Mouse (Mus musculus) CH12.LX (cell line): ENCODE data around the gene Htr6. TPM values are rescaled to one million over a fixed set of nuclear protein-coding genes. Genes with fewer than 3 reads are reported as not detected.
A peak's percentile ranks its signal among the peaks of the same experiment; 100 is the strongest.

Source experiments
- DNase-seq: peaks from one replicate; pipeline ENCODE4 v3.0.0-alpha.2; 2013; ENCODE audit errors: extremely low read depth
- H3K27ac ChIP-seq: 2 replicates; pipeline ENCODE4 v1.5.1; 2012; ENCODE audit warnings: low read depth, mild to moderate bottlenecking, control low read depth, moderate library complexity; ENCODE audit not compliant: insufficient read depth
- H3K27me3 ChIP-seq: replicated peaks from 2 replicates; pipeline ENCODE3; 2012; ENCODE audit warnings: inconsistent platforms
- H3K36me3 ChIP-seq, 2 experiments: replicated peaks in 1 of 2; 2 replicates each; pipeline versions ENCODE3 to v1.6.1; 2012; ENCODE audit warnings: inconsistent platforms in 1 of 2, low read length in 1 of 2, mild to moderate bottlenecking in 1 of 2, mixed read lengths in 1 of 2, moderate library complexity in 1 of 2; ENCODE audit not compliant: control insufficient read depth in 1 of 2, insufficient read depth in 1 of 2
- H3K4me1 ChIP-seq, 2 experiments: 2 replicates each; pipeline ENCODE4 v1.6.1; 2012; ENCODE audit warnings: inconsistent platforms in 1 of 2, moderate library complexity in 1 of 2; ENCODE audit not compliant: insufficient read depth in 2 of 2, control insufficient read depth in 1 of 2
- H3K4me2 ChIP-seq: 2 replicates; pipeline ENCODE4 v1.6.1; 2012; ENCODE audit warnings: low read depth, mild to moderate bottlenecking, control low read depth; ENCODE audit not compliant: poor library complexity, insufficient read depth, severe bottlenecking
- H3K4me3 ChIP-seq, 3 experiments: fragments of 150-350 bp in 1 of 3; sonication (generic) in 1 of 3; replicated peaks in 1 of 3; 2 replicates each; pipeline versions ENCODE3 to v1.5.1; 2011 to 2012; ENCODE audit warnings: low read depth in 2 of 3, low read length in 2 of 3, mild to moderate bottlenecking in 2 of 3, moderate library complexity in 2 of 3, control low read depth in 1 of 3, improper control_type of control experiment in 1 of 3, inconsistent platforms in 1 of 3, mixed read lengths in 1 of 3; ENCODE audit not compliant: poor library complexity in 1 of 3
- H3K79me2 ChIP-seq: replicated peaks from 2 replicates; pipeline ENCODE4 v1.6.1; 2012; ENCODE audit warnings: mild to moderate bottlenecking, moderate library complexity; ENCODE audit not compliant: control insufficient read depth, poor library complexity, insufficient read depth, severe bottlenecking; ENCODE audit errors: extremely low read depth
- H3K9ac ChIP-seq: 2 replicates; pipeline ENCODE4 v1.6.1; 2012; ENCODE audit warnings: low read depth, mild to moderate bottlenecking, control low read depth, moderate library complexity; ENCODE audit not compliant: insufficient read depth
- H3K9me3 ChIP-seq: replicated peaks from 2 replicates; pipeline ENCODE3; 2012; ENCODE audit warnings: low read length, inconsistent platforms, mixed read lengths
- CHD1 ChIP-seq: IDR thresholded peaks from 2 replicates; pipeline ENCODE4 v1.6.1; 2012; ENCODE audit warnings: low read depth, low read length, improper control_type of control experiment, inconsistent platforms
- CHD2 ChIP-seq: IDR thresholded peaks from 2 replicates; pipeline ENCODE4 v1.6.1; 2011; ENCODE audit warnings: low read length, improper control_type of control experiment
- CTCF ChIP-seq, 2 experiments: IDR thresholded peaks in 1 of 2; conservative IDR thresholded peaks in 1 of 2; 2 replicates each; pipeline ENCODE4 v1.5.1; 2011 to 2012; ENCODE audit warnings: low read depth in 2 of 2, low read length in 2 of 2, improper control_type of control experiment in 1 of 2, inconsistent platforms in 1 of 2, mild to moderate bottlenecking in 1 of 2, moderate library complexity in 1 of 2
- E2F4 ChIP-seq: IDR thresholded peaks from 2 replicates; pipeline ENCODE4 v1.6.1; 2011; ENCODE audit warnings: low read depth, low read length, improper control_type of control experiment; ENCODE audit not compliant: insufficient replicate concordance
- EP300 ChIP-seq: IDR thresholded peaks from 2 replicates; pipeline ENCODE4 v1.6.1; 2011; ENCODE audit warnings: low read length, improper control_type of control experiment
- IRF4 ChIP-seq: IDR thresholded peaks from 2 replicates; pipeline ENCODE4 v1.6.1; 2014; ENCODE audit warnings: low read depth, mild to moderate bottlenecking, inconsistent platforms, low read length, improper control_type of control experiment
- KAT2A ChIP-seq: IDR thresholded peaks from 2 replicates; pipeline ENCODE4 v1.6.1; 2012; ENCODE audit warnings: low read length, improper control_type of control experiment, inconsistent platforms; ENCODE audit not compliant: insufficient replicate concordance
- MAFK ChIP-seq: IDR thresholded peaks from 2 replicates; pipeline ENCODE4 v1.6.1; 2011; ENCODE audit warnings: low read length, improper control_type of control experiment; ENCODE audit not compliant: insufficient replicate concordance
- MAX ChIP-seq: IDR thresholded peaks from 2 replicates; pipeline ENCODE4 v1.6.1; 2011; ENCODE audit warnings: low read length, improper control_type of control experiment
- MAZ ChIP-seq: IDR thresholded peaks from 2 replicates; pipeline ENCODE4 v1.6.1; 2012; ENCODE audit warnings: low read depth, mild to moderate bottlenecking, inconsistent platforms, low read length, improper control_type of control experiment, moderate library complexity
- MEF2A ChIP-seq: IDR thresholded peaks from 2 replicates; pipeline ENCODE4 v1.6.1; 2014; ENCODE audit warnings: low read depth, mild to moderate bottlenecking, inconsistent platforms, low read length, improper control_type of control experiment, borderline replicate concordance
- MYC ChIP-seq: IDR thresholded peaks from 2 replicates; pipeline ENCODE4 v1.6.1; 2011; ENCODE audit warnings: low read depth, mild to moderate bottlenecking, improper control_type of control experiment, low read length
- NELFE ChIP-seq: IDR thresholded peaks from 2 replicates; pipeline ENCODE4 v1.6.1; 2011; ENCODE audit warnings: low read depth, low read length, improper control_type of control experiment
- NRF1 ChIP-seq: IDR thresholded peaks from 2 replicates; pipeline ENCODE4 v1.6.1; 2014; ENCODE audit warnings: low read depth, mild to moderate bottlenecking, inconsistent platforms, low read length, improper control_type of control experiment, moderate library complexity
- POLR2A ChIP-seq: IDR thresholded peaks from 2 replicates; pipeline ENCODE4 v1.6.1; 2011; ENCODE audit warnings: low read depth, mild to moderate bottlenecking, improper control_type of control experiment, low read length
- RCOR1 ChIP-seq: conservative IDR thresholded peaks from 2 replicates; pipeline ENCODE4 v1.6.1; 2012; ENCODE audit warnings: low read depth, mild to moderate bottlenecking, inconsistent platforms, low read length, improper control_type of control experiment
- TBP ChIP-seq: conservative IDR thresholded peaks from 2 replicates; pipeline ENCODE4 v1.6.1; 2011; ENCODE audit warnings: low read depth, low read length, improper control_type of control experiment
- TCF12 ChIP-seq: IDR thresholded peaks from 2 replicates; pipeline ENCODE4 v1.6.1; 2014; ENCODE audit warnings: low read depth, mild to moderate bottlenecking, inconsistent platforms, low read length, improper control_type of control experiment
- ZKSCAN1 ChIP-seq: IDR thresholded peaks from 2 replicates; pipeline ENCODE4 v1.6.1; 2012; ENCODE audit warnings: low read depth, inconsistent platforms, low read length, improper control_type of control experiment, borderline replicate concordance
- dilution Hi-C: fragments of 300-500 bp; cut with MboI; formaldehyde crosslinking; loops from 2 replicates; pipeline ENCODE4 v1.14.3; 2020; ENCODE audit warnings: low sequenced_read_pairs; ENCODE audit not compliant: extremely low pct_unique_long_range_greater_than_20kb, extremely low pct_ligation_motif_present
- in situ Hi-C: fragments of 300-500 bp; cut with MboI; formaldehyde crosslinking; loops from 3 replicates; pipeline ENCODE4 v1.14.3; 2019; ENCODE audit warnings: low sequenced_read_pairs, low pct_ligation_motif_present, low pct_unique_long_range_greater_than_20kb, mixed read lengths
- polyA plus RNA-seq: library from polyadenylated mRNA; unstranded; fragments of >175 nt; gene quantifications from 2 replicates; pipeline ENCODE4 v1.2.1, GENCODE M21; 2012; ENCODE audit warnings: low read depth; ENCODE audit not compliant: insufficient read length
- total RNA-seq, 2 experiments: library from RNA; depleted of rRNA; stranded (reverse); fragments of 300-350 nt in 1 of 2; fragments of >200 nt in 1 of 2; gene quantifications; 2 replicates each; pipeline ENCODE4 v1.2.3; 2012 to 2014

Gene Htr6
- total and polyA plus RNA-seq, 3 experiments: not detected

DNA sequence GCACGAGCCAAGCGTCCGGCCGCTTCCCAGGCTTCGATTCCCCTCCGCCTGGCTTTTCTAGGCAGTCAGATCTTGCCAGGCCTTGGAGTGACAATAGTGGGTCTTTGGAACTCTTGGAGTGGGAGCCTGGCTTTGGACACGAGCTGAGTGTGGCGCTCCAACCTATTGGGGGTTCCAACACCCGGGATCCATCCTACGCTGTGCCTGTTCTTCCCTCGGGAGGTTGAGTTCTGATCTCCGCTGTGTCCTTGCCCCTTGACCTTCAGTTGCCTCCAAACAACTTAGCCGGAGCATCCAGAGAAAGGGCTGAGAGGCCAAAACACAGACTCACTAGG is 17.8 kb upstream of the Htr6 start:
- Histone ChIP-seq H3K4me3 (no peak overlapping the region), H3K9me3 (peaks cover 15% of the 10 kb centered on the region), H3K36me3 (no peaks in the 10 kb centered on the region), H3K79me2 (no peaks in the 10 kb centered on the region), H3K4me1 (peaks cover 0 to 5% of the 10 kb centered on the region in 2 experiments; a peak in 1 of 4 replicates), H3K27me3 (no peaks in the 10 kb centered on the region), H3K27ac (no peak overlapping the region), H3K4me2 (no peak overlapping the region), H3K9ac (no peak overlapping the region)
- no peak for DNase-seq
- in situ Hi-C loops (no loop called here), dilution Hi-C loops (no loop called here)
- TF ChIP-seq MAX: no peak
- no peak for TF ChIP-seq POLR2A
- no peak for TF ChIP-seq MEF2A
- no peak for TF ChIP-seq IRF4
- no peak for TF ChIP-seq MAFK
- no peak for TF ChIP-seq ZKSCAN1
- TF ChIP-seq CTCF (conservative IDR thresholded peaks at IDR 0.05 in 1 of 2, IDR thresholded peaks at IDR 0.05 in 1 of 2; ENCODE audit: low read depth in 2 of 2, low read length in 2 of 2): no peak
- TF ChIP-seq RCOR1: no peak
- no peak for TF ChIP-seq TBP
- TF ChIP-seq MAZ: no peak
- no peak for TF ChIP-seq E2F4
- no peak for TF ChIP-seq CHD1
- no peak for TF ChIP-seq NRF1

- dilution Hi-C loops: no loop called here
- Histone ChIP-seq H3K4me1 (peaks cover 0 to 7% of the 10 kb centered on the region in 2 experiments; a peak in 2 of 4 replicates), H3K9me3 (peaks cover 15% of the 10 kb centered on the region), H3K27me3 (no peaks in the 10 kb centered on the region), H3K4me3 (no peak within 1 kb of the TSS), H3K4me2 (peak within 1 kb of the TSS; percentile 69), H3K27ac (no peak within 1 kb of the TSS), H3K36me3 (no peaks in the 10 kb centered on the region), H3K79me2 (no peaks in the 10 kb centered on the region), H3K9ac (no peak within 1 kb of the TSS)
- DNase-seq: no peak
- TF ChIP-seq TCF12 (no peak), NELFE (no peak), CHD2 (no peak), EP300 (no peak), MYC (no peak), MAFK (no peak), KAT2A (no peak)
- in situ Hi-C loops: no loop called here
Observed at GRCm38 (mm10) chr4:139092356-139093195, 17.2 kb upstream of the Htr6 start, which contains the start of gene Nbl1. Nbl1 (minus strand) TSS chr4:139092993.
